Mouse (Mus musculus) kidney, embryonic 16.5 days (tissue): ENCODE data around the gene Vps37c. TPM values are rescaled to one million over a fixed set of nuclear protein-coding genes. Genes with fewer than 3 reads are reported as not detected.

Source experiments
- ATAC-seq: fragments of 200-750 bp; cut with Nextera tagmentation; 2 replicates; pipeline ENCODE4 v1.8.0; 2017; ENCODE audit warnings: moderate TSS enrichment; ENCODE audit not compliant: low FRiP score, low TSS enrichment
- H3K27ac ChIP-seq: fragments of 300-500 bp; sonication (generic); 2 replicates; pipeline ENCODE4 v1.5.1; 2014; ENCODE audit warnings: low read length
- H3K27me3 ChIP-seq: fragments of 300-500 bp; sonication (generic); 2 replicates; pipeline ENCODE4 v1.6.1; 2014; ENCODE audit warnings: low read length, control low read depth, mixed read lengths; ENCODE audit not compliant: insufficient read depth
- H3K36me3 ChIP-seq: fragments of 300-500 bp; sonication (generic); 2 replicates; pipeline ENCODE4 v1.6.1; 2014; ENCODE audit warnings: low read length, control low read depth, mixed read lengths; ENCODE audit not compliant: insufficient read depth
- H3K4me1 ChIP-seq: fragments of 300-500 bp; sonication (generic); 2 replicates; pipeline ENCODE4 v1.6.1; 2014; ENCODE audit warnings: low read length, control low read depth, mixed read lengths; ENCODE audit not compliant: insufficient read depth
- H3K4me2 ChIP-seq: fragments of 300-500 bp; sonication (generic); replicated peaks from 2 replicates; pipeline ENCODE4 v1.6.1; 2014; ENCODE audit warnings: low read depth, low read length
- H3K4me3 ChIP-seq: fragments of 300-500 bp; sonication (generic); 2 replicates; pipeline ENCODE4 v1.5.1; 2014; ENCODE audit warnings: mild to moderate bottlenecking, low read length
- H3K9ac ChIP-seq: fragments of 300-500 bp; sonication (generic); replicated peaks from 2 replicates; pipeline ENCODE4 v1.6.1; 2014; ENCODE audit warnings: low read length
- H3K9me3 ChIP-seq: fragments of 300-500 bp; sonication (generic); 2 replicates; pipeline ENCODE4 v1.6.1; 2016; ENCODE audit warnings: low read length, control low read depth
- WGBS: fragments of 180-500 bp; shearing (Covaris S2); extraction: QIAGEN DNeasy Blood & Tissue Kit; methylation state at CpG from one replicate; pipeline ENCODE4 v1.1.7; 2014; 5-methylcytosine and 5-hydroxymethylcytosine counted together
- polyA plus RNA-seq: library from polyadenylated mRNA; unstranded; fragments of >200 nt; fragmentation: Nextera tagmentation; extraction: Ambion mirVana; gene quantifications from 2 replicates; pipeline ENCODE4 v1.2.1, GENCODE M21; 2015

The Vps37c gene
- polyA plus RNA-seq, 1 experiment from 2014 or later = 37.6 TPM

DNA sequence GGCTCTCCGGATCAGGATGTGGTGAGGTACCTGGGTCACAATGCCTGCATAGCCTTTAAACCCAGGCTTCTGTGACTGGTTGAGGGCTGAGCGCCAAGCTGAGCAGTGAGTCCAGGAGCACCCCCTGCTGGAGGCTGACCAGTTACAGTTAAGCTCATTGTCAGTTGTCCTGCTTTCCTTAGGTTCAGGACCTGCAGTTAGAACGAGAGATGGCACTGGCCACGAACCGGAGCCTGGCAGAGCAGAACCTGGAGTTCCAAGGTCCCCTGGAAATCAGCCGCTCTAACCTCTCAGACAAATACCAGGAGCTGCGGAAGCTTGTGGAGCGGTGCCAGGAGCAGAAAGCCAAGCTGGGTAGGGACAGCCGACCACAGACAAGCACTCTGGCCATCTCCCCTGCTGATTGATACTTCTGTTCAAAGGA is 21.6 kb downstream of the Vps37c start:
- peak; percentile 5; the same call in 1 of the 2 replicates for ATAC-seq
- Histone ChIP-seq H3K9me3 (no peaks in the 10 kb centered on the region), H3K4me2 (no peak overlapping the region), H3K36me3 (peaks cover 38% of the 10 kb centered on the region), H3K4me3 (no peak overlapping the region), H3K27me3 (no peaks in the 10 kb centered on the region), H3K4me1 (peaks cover 4% of the 10 kb centered on the region; the same call in 1 of the 2 replicates), H3K27ac (no peak overlapping the region), H3K9ac (no peak overlapping the region)
- WGBS = 83% methylated on average over 9 of the region's 9 CpGs

DNA sequence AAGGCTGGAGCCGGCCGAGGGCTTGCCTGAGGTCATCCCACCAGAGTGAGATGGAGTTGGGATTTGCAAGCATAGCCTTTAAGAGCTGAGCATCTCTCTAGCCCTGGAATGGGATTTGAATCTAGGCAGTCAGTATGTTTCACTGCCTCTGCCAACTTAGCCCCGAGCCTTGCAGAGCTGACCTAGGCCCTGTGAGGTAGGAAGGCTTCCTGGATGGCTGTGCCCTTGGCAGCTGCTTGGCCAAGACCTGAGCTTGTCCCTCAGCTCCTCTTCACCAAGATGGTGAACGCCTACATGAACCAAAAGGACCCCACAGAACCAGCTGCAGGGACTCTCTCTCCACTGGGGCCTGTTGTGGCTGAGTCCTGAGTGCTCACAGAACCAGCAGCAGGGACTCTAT is 22.2 kb downstream of the Vps37c start:
- Histone ChIP-seq H3K27me3 (no peaks in the 10 kb centered on the region), H3K9me3 (no peaks in the 10 kb centered on the region), H3K27ac (no peak overlapping the region), H3K36me3 (peaks cover 38% of the 10 kb centered on the region), H3K4me1 (peaks cover 4% of the 10 kb centered on the region; the same call in 1 of the 2 replicates), H3K4me2 (no peak overlapping the region), H3K4me3 (no peak overlapping the region), H3K9ac (no peak overlapping the region)
- WGBS = 95% methylated on average over 4 of the region's 4 CpGs
- no peak for ATAC-seq

DNA sequence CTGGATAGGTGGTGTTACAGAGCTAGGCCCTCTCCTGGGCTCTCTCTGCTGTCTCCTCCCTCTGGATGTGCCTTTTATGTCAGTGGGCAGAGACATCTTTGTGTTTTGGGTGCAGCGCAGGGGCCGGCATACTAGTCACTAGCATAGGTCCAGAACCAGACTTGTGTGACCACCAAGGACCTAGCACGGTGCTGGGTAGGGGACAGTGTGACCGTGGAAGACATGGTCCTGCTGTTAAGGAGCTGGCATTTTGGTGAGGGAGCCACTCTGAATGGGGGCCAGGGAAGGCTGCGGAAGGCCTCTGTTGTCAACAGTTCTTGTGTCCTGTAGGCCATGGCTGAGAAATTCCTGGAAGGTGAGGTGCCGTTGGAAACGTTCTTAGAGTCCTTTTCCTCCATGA is 23.7 kb downstream of the Vps37c start:
- Histone ChIP-seq H3K27me3 (no peaks in the 10 kb centered on the region), H3K4me2 (no peak overlapping the region), H3K9ac (no peak overlapping the region), H3K4me3 (no peak overlapping the region), H3K4me1 (peaks cover 4% of the 10 kb centered on the region; the same call in 1 of the 2 replicates), H3K9me3 (no peaks in the 10 kb centered on the region), H3K36me3 (peaks cover 36% of the 10 kb centered on the region), H3K27ac (no peak overlapping the region)
- 92% methylated on average over 7 of the region's 7 CpGs for WGBS
- no peak for ATAC-seq

DNA sequence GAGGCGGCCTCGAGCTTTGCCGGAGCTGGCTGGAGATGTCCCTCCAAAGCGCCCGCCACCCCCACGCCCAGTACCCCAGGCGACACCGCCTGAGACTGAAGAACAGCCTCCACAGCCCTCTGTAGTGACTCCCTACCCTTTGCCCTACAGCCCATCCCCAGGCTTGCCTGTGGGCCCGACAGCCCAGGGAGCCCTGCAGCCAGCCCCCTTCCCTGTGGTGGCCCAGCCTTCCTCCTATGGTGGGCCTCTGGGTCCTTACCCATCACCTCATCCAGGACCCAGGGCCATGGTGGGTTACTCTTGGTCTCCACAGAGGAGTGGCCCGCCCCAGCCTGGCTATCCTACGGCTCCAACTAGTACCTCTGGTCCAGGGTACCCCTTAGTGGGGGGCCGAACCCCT is 24.1 kb downstream of the Vps37c start:
- H3K4me2 ChIP-seq = no peak overlapping the region
- H3K36me3 ChIP-seq = peaks cover 35% of the 10 kb centered on the region
- no peaks in the 10 kb centered on the region for H3K27me3 ChIP-seq
- H3K9me3 ChIP-seq = no peaks in the 10 kb centered on the region
- ATAC-seq = no peak
- H3K9ac ChIP-seq = no peak overlapping the region
- H3K4me1 ChIP-seq = peaks cover 4% of the 10 kb centered on the region; the same call in 1 of the 2 replicates
- 96% methylated on average over 12 of the region's 12 CpGs for WGBS
- no peak overlapping the region for H3K27ac ChIP-seq
- no peak overlapping the region for H3K4me3 ChIP-seq

DNA sequence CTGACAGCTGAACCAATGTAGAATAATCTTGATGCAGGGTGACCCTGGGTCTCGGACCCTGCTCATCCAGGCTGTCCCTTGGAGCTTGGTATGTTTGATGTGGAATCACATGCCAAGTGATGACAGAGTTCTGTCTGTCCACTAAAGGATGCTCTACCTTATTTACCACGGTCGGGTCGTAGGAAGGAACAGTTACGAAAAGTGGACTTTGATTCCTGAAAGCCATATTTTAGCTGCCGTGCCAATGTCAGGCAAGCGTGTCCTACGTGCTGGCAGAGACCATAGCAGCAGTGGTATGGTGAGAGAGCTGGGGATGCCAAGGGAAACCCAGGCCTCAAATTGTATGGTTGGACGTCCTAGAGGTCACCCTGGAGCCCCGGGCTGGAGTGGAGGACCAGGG is 25.0 kb downstream of the Vps37c start:
- H3K9ac ChIP-seq = no peak overlapping the region
- H3K4me3 ChIP-seq = no peak overlapping the region
- peaks cover 29% of the 10 kb centered on the region for H3K36me3 ChIP-seq
- no peak for ATAC-seq
- no peaks in the 10 kb centered on the region for H3K9me3 ChIP-seq
- no peak overlapping the region for H3K27ac ChIP-seq
- H3K4me2 ChIP-seq = no peak overlapping the region
- WGBS = 94% methylated on average over 10 of the region's 10 CpGs
- no peaks in the 10 kb centered on the region for H3K27me3 ChIP-seq
- peaks cover 7% of the 10 kb centered on the region; the same call in 1 of the 2 replicates for H3K4me1 ChIP-seq

DNA sequence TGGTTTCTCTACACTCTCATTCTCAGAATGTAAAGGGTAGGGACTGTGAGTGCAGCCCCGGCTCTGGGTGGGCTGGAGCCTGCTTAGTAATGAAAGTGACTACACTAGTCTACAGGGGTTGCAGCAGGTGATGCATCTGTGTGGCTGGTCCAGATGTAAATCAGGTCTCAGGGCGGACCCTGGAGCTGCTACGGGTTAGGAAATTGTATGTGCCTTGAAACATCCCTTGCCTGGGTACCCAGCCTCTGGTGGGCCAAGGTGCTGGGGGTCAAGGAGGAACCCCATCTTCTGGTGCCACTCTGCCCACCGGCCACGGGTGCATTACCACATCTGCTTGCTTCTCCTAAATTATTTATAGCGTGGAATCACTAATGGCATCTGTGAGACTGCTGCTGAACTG is 25.6 kb downstream of the Vps37c start:
- 77% methylated on average over 6 of the region's 6 CpGs for WGBS
- no peak overlapping the region for H3K4me3 ChIP-seq
- H3K4me2 ChIP-seq = no peak overlapping the region
- H3K9me3 ChIP-seq = no peaks in the 10 kb centered on the region
- ATAC-seq = no peak
- H3K4me1 ChIP-seq = peaks cover 4% of the 10 kb centered on the region; the same call in 1 of the 2 replicates
- H3K27ac ChIP-seq = no peak overlapping the region
- H3K9ac ChIP-seq = no peak overlapping the region
- no peaks in the 10 kb centered on the region for H3K27me3 ChIP-seq
- H3K36me3 ChIP-seq = peaks cover 29% of the 10 kb centered on the region

DNA sequence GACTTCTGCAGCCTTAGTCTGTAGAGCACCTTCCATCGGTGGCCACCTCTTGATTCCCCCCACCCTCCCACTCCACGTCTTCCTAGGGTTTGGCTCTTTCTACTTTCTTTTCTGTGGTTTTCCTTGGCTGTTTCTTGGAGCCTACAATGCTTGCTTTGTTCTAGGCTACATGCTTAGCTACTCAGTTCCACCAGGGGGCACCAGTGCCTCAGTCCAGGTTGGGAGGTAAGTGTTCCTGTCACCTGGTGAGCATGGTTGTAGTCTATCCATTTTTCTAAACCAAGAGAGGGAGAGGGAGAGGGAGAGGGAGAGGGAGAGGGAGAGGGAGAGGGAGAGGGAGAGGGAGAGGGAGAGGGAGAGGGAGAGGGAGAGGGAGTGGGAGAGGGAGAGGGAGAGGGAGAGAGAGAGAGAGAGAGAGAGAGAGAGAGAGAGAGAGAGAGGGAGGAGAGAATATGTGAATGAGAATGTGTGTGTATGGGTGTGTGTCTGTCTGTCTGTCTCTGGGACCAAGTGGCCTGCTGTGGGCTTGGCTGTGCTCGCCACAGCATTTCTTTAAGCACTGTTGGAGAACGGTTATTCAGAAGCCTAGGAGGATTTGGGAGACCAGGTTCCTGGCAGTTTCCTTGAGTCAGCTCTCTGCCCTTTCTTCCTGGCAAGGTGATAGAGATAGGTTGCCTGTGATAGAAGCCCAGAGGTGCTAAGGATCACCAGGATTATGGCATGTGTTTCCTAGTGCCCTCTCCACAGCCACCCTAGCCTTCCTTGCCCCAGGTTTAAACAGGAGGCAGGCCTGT is 26.3 kb downstream of the Vps37c start:
- Histone ChIP-seq H3K4me1 (peaks cover 10% of the 10 kb centered on the region), H3K9ac (no peak overlapping the region), H3K9me3 (no peaks in the 10 kb centered on the region), H3K4me2 (no peak overlapping the region), H3K36me3 (peaks cover 29% of the 10 kb centered on the region), H3K27ac (no peak overlapping the region), H3K27me3 (no peaks in the 10 kb centered on the region), H3K4me3 (no peak overlapping the region)
- 39% methylated on average over 4 of the region's 4 CpGs for WGBS
- no peak for ATAC-seq

DNA sequence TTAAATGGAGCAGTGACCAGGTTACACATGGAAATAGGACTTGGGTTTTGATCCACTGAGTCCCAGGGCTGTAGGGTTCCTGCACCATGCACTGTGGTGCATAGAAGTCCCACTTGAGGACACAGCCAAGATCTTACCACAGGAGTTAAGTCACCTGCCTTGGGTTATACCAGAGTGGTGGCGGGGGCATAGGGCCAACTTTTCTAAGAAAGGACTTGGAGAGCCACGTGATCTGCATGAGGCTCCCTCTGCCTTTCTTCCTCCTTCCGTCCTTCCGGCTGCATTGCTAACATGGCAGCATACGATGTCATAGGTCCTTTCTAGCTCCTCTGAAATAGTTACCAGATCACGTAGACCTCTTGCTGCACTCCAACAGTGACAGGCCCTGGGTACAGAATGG is 26.9 kb downstream of the Vps37c start:
- 95% methylated on average over 6 of the region's 6 CpGs for WGBS

DNA sequence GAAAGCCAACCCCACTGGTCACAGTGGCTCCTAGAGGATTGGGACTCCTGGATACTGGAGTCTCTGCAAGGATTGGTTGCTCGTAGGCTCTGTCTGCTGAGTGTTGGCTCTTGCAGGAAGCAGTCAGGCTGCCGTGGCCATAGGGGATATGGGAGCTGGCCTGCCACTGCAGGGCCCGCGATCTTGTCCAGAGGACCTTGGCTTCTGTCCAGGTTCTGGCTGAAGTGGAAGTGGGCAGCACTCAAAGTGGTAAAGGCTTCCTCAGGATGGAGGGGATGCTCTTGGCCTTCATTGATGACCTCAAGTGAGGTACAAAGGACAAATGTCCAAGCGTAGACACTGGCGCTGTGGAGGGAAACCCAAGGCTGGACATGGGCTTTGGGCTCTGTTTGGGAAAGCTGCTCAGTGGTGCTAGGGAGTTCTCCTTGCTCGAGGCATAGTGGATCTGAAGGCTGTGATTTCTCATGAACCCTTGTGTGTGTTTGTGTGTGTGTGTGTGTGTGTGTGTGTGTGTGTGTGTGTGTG is 29.8 kb downstream of the Vps37c start:
- H3K27ac ChIP-seq = no peak overlapping the region
- H3K36me3 ChIP-seq = peaks cover 2% of the 10 kb centered on the region; the same call in 1 of the 2 replicates
- H3K4me3 ChIP-seq = no peak overlapping the region
- no peaks in the 10 kb centered on the region for H3K27me3 ChIP-seq
- ATAC-seq = no peak
- 61% methylated on average over 7 of the region's 7 CpGs for WGBS
- H3K4me2 ChIP-seq = no peak overlapping the region
- H3K9me3 ChIP-seq = no peaks in the 10 kb centered on the region
- peaks cover 25% of the 10 kb centered on the region for H3K4me1 ChIP-seq
- H3K9ac ChIP-seq = no peak overlapping the region

More for the DNA sequence above, 26.9 kb downstream of the Vps37c start:
- Histone ChIP-seq H3K4me3 (no peak overlapping the region), H3K27ac (no peak overlapping the region), H3K36me3 (peaks cover 24% of the 10 kb centered on the region), H3K9me3 (no peaks in the 10 kb centered on the region), H3K4me1 (peaks cover 15% of the 10 kb centered on the region), H3K9ac (no peak overlapping the region), H3K4me2 (no peak overlapping the region), H3K27me3 (no peaks in the 10 kb centered on the region)
- ATAC-seq = no peak

DNA sequence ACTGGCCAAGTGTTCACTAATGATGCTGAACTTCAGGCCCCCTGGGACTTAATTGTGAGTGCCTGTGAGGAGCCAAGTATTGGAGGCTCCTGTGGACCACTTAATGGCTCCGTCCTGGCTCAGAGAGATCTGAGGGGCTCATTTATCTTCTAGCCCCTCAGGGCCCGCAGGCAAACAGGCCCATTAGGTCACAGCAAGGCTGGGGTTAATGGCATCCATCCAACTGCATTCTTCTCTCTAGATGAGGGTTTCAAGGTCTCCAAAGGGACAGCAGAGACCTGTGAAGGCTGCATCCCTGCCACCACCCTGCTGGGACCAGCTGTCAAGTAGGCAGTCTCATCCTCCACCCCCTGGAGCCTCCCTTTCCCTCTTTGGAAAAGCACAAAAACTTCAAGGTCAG is 31.2 kb downstream of the Vps37c start:
- ATAC-seq = no peak
- Histone ChIP-seq H3K27ac (no peak overlapping the region), H3K9ac (0 out of 2 replicates have a peak overlapping the region, but pooled peaks have one; percentile 2), H3K36me3 (no peaks in the 10 kb centered on the region), H3K4me2 (no peak overlapping the region), H3K4me3 (no peak overlapping the region), H3K9me3 (no peaks in the 10 kb centered on the region), H3K4me1 (peaks cover 27% of the 10 kb centered on the region), H3K27me3 (no peaks in the 10 kb centered on the region)
- 43% methylated on average over 2 of the region's 2 CpGs for WGBS
